Mouse (Mus musculus) midbrain, embryonic 12.5 days (tissue): ENCODE data around the gene Gm20532. TPM values are rescaled to one million over a fixed set of nuclear protein-coding genes. Genes with fewer than 3 reads are reported as not detected.

Experiments used
- ATAC-seq: fragments of 200-750 bp; cut with Nextera tagmentation; 2 replicates; pipeline ENCODE4 v1.8.0; 2017; ENCODE audit warnings: low read depth, moderate TSS enrichment, moderate library complexity; ENCODE audit not compliant: low FRiP score
- H3K27ac ChIP-seq: fragments of 300-500 bp; sonication (generic); replicated peaks from 2 replicates; pipeline ENCODE4 v1.5.1; 2016; ENCODE audit warnings: mild to moderate bottlenecking
- H3K27me3 ChIP-seq: fragments of 300-500 bp; sonication (generic); 2 replicates; pipeline ENCODE4 v1.6.1; 2016; ENCODE audit warnings: mild to moderate bottlenecking
- H3K36me3 ChIP-seq: fragments of 300-500 bp; sonication (generic); 2 replicates; pipeline ENCODE4 v1.6.1; 2016
- H3K4me1 ChIP-seq: fragments of 300-500 bp; sonication (generic); 2 replicates; pipeline ENCODE4 v1.6.1; 2016
- H3K4me2 ChIP-seq: fragments of 300-500 bp; sonication (generic); replicated peaks from 2 replicates; pipeline ENCODE4 v1.6.1; 2016; ENCODE audit warnings: mild to moderate bottlenecking, moderate library complexity
- H3K4me3 ChIP-seq: fragments of 300-500 bp; sonication (generic); 2 replicates; pipeline ENCODE4 v1.5.1; 2016; ENCODE audit warnings: mild to moderate bottlenecking
- H3K9ac ChIP-seq: fragments of 300-500 bp; sonication (generic); replicated peaks from 2 replicates; pipeline ENCODE4 v1.6.1; 2016; ENCODE audit warnings: mild to moderate bottlenecking, moderate library complexity
- H3K9me3 ChIP-seq: fragments of 300-500 bp; sonication (generic); 2 replicates; pipeline ENCODE4 v1.6.1; 2016; ENCODE audit warnings: mild to moderate bottlenecking
- WGBS: fragments of 180-500 bp; shearing (Covaris S2); methylation state at CpG from one replicate; pipeline ENCODE4 v1.1.7; 2016; 5-methylcytosine and 5-hydroxymethylcytosine counted together
- polyA plus RNA-seq: library from polyadenylated mRNA; unstranded; fragments of >200 nt; fragmentation: Nextera tagmentation; extraction: Ambion mirVana; gene quantifications from 2 replicates; pipeline ENCODE4 v1.2.1, GENCODE M21; 2016

The Gm20532 gene
- polyA plus RNA-seq, 1 experiment from 2014 or later: not detected

DNA sequence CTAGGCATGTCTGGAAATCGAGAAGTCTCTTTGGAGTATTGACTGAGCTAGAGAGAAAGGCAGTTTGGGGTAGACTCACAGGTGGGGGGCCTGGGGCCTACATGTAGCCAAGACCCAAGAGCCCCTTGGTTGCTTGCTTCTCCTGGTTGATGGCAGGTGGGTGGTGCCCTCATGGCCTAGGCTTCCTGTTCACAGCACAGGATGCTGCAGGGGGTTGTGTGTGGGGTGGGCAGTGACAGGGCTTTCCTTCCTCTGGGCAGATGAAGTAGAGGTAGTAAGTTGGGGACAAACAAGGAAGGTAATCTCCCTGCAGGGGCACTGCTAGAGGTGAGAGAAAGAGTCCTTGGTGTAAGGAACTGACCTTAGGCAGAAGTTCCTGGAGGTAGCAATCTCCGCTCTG, 34.4 kb upstream of the Gm20532 start:
- no peak overlapping the region for H3K9ac ChIP-seq
- H3K4me3 ChIP-seq: no peak overlapping the region
- H3K36me3 ChIP-seq: no peaks in the 10 kb centered on the region
- H3K4me2 ChIP-seq: no peak overlapping the region
- H3K4me1 ChIP-seq: peaks cover 16% of the 10 kb centered on the region
- no peak for ATAC-seq
- H3K27me3 ChIP-seq: peaks cover 6% of the 10 kb centered on the region; the same call in 1 of the 2 replicates
- H3K9me3 ChIP-seq: no peaks in the 10 kb centered on the region
- 95% methylated on average over 2 of the region's 2 CpGs for WGBS
- no peak overlapping the region for H3K27ac ChIP-seq

DNA sequence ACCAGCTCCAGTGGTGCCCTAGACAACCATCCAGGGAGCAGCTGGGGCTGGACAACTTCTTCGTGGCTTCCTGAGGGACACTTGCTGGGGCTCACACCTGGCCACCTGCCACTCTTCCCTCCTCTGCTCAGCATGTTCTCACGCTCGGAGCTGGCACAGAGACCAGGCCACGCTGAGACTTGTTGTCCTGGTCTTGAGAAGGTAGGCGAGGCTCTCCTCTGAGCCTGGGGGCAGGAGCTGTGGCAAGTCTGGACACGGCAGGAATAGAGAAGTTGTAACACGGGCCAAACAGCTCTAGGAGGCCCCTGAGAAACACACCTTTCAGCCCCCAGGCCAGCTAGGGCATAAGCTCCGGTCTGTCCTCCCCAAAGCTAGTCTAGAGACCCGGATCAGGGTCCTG, 32.5 kb upstream of the Gm20532 start:
- ATAC-seq: no peak
- H3K4me3 ChIP-seq: no peak overlapping the region
- 82% methylated on average over 9 of the region's 9 CpGs for WGBS

DNA sequence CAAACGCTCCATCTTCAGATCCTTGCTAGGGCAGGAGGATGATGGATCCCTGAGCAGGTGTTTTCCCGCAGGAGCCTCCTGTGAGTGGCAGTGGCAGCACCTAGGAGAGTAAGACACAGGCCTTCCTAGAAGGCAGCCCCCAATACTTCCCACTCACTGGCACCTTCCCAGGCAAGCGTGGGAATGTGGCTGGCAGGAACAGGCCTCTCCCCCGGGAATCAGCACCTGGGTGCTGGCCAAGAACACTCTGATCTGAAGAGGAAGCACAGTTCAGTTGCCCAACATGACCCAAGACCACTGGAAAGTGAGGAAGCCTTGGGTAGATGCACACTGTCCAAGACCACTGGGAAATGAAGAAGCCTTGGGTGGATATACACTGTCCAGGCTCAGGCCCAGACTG, 31.4 kb upstream of the Gm20532 start:
- Histone ChIP-seq H3K27me3 (no peaks in the 10 kb centered on the region; the same call in 1 of the 2 replicates), H3K4me2 (no peak overlapping the region), H3K4me1 (peaks cover 8% of the 10 kb centered on the region; the same call in 1 of the 2 replicates), H3K36me3 (no peaks in the 10 kb centered on the region), H3K9me3 (no peaks in the 10 kb centered on the region), H3K9ac (no peak overlapping the region), H3K27ac (no peak overlapping the region), H3K4me3 (no peak overlapping the region)
- WGBS: 84% methylated on average over 4 of the region's 4 CpGs
- no peak for ATAC-seq

More for the DNA sequence above, 32.5 kb upstream of the Gm20532 start:
- Histone ChIP-seq H3K27me3 (no peaks in the 10 kb centered on the region; the same call in 1 of the 2 replicates), H3K4me1 (peaks cover 8% of the 10 kb centered on the region; the same call in 1 of the 2 replicates), H3K9me3 (no peaks in the 10 kb centered on the region), H3K9ac (no peak overlapping the region), H3K36me3 (no peaks in the 10 kb centered on the region), H3K4me2 (no peak overlapping the region), H3K27ac (no peak overlapping the region)

DNA sequence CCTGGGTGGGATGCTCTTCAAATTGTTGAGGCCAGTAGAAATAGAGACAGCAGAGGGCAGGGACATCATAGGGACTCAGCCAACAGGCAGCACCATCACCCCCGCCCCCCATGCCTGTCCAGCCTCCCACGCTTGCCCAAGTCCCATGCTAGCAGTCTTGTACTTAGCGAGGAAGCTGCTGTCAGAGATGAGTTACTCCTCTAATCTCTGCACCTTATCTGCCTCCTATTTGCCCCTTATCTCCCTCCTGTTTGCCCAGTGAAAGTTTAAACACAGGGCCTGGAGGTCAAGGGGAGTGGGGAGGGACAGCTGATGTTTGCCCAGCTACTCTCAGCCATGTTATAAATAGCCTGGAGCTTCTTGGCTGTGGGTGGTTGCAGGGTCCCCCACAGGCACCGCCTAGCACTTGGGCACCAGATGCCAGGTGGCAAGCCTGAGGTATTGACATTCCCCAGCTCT, 29.9 kb upstream of the Gm20532 start:
- ATAC-seq: no peak
- Histone ChIP-seq H3K27ac (no peak overlapping the region), H3K4me1 (peaks cover 19% of the 10 kb centered on the region)

DNA sequence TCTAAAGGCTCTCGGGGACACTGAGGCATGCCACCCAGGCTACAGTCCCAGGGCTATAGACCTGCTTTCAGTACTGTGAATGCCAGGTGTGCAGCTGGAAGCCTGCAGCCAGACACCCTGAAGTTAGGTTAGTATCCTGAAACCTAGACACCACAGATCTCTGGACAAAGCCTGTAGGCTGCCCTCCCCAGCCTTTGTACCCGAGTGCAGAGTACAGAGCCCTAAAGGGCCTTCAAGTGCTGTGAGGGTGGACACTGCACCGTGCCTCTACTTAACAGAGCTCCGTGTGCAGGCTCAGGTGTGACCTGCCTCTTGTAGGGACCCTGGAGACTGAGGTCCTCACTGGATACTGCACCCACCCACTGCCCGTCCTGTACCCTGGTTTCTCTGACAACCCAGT, 25.9 kb upstream of the Gm20532 start:
- WGBS: 75% methylated on average over 5 of the region's 5 CpGs
- no peak for ATAC-seq

More for the DNA sequence above, 29.9 kb upstream of the Gm20532 start:
- H3K9me3 ChIP-seq: no peaks in the 10 kb centered on the region
- H3K4me3 ChIP-seq: no peak overlapping the region
- H3K27me3 ChIP-seq: no peaks in the 10 kb centered on the region; the same call in 1 of the 2 replicates
- no peak overlapping the region for H3K9ac ChIP-seq
- no peaks in the 10 kb centered on the region for H3K36me3 ChIP-seq
- 65% methylated on average over 4 of the region's 4 CpGs for WGBS
- no peak overlapping the region for H3K4me2 ChIP-seq

DNA sequence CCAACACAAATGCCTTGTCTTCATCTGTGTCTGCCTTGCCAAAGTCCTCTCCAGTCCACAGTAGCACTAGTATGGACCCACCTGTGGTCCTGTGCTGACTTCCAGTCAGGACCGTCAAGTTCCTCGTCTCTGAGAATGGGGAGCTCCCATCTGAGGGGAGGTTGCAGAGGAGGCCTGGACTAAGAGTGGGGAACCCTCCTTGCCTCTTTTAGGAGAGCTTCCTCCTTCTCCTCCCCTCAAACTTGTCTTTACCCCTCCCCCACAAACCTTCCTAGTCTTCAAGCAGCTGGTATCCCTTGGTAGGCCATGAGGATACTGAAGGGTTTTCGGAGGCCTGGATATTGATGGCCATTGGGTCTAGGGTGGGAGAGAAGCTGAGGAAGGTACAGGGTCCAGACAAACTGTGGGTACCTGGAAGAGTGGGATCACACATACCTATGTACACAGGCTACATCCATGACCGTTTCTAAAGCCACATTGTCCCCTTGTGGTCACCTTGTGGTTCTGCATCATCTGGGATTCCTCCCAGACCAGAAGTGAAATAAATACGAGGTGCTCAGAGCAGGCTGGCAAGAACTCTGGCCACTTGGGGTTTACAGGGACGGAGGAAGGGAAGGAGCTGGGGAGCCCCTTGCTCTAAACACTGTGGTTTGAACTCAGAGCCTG, 25.0 kb upstream of the Gm20532 start:
- no peaks in the 10 kb centered on the region for H3K9me3 ChIP-seq
- no peak overlapping the region for H3K4me3 ChIP-seq
- no peak overlapping the region for H3K4me2 ChIP-seq
- H3K36me3 ChIP-seq: no peaks in the 10 kb centered on the region
- WGBS: 45% methylated on average over 6 of the region's 6 CpGs
- no peak overlapping the region for H3K9ac ChIP-seq
- no peak overlapping the region for H3K27ac ChIP-seq
- ATAC-seq: no peak
- peaks cover 9% of the 10 kb centered on the region; the same call in 1 of the 2 replicates for H3K27me3 ChIP-seq
- H3K4me1 ChIP-seq: peaks cover 27% of the 10 kb centered on the region

More for the DNA sequence above, 25.9 kb upstream of the Gm20532 start:
- Histone ChIP-seq H3K4me3 (no peak overlapping the region), H3K4me2 (no peak overlapping the region), H3K9ac (no peak overlapping the region), H3K27ac (no peak overlapping the region), H3K36me3 (no peaks in the 10 kb centered on the region), H3K4me1 (peaks cover 24% of the 10 kb centered on the region), H3K9me3 (no peaks in the 10 kb centered on the region), H3K27me3 (peaks cover 9% of the 10 kb centered on the region; the same call in 1 of the 2 replicates)

DNA sequence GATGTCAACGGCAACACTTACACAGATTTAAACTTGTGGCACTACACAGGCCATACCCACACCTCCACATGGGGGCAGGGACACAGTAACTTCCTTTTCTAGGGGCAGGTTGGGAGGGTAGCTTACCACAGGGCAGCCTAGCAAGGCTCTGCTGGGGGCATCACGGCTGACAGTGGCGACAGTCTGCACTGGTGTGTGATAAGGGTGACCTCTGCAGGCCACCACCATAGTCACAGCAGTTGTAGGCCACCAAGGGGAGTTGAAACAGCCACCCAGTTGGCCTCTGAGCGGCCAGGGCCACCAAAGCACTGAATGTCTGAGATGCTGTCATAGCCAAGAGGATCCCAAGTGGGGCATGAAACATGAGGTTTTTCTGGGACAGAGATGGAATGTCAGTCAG, 20.2 kb upstream of the Gm20532 start:
- no peak overlapping the region for H3K27ac ChIP-seq
- no peak overlapping the region; the same call in 1 of the 2 replicates for H3K9ac ChIP-seq
- H3K4me1 ChIP-seq: peaks cover 11% of the 10 kb centered on the region
- H3K36me3 ChIP-seq: no peaks in the 10 kb centered on the region
- peaks cover 9% of the 10 kb centered on the region; the same call in 1 of the 2 replicates for H3K27me3 ChIP-seq
- no peak overlapping the region for H3K4me2 ChIP-seq
- H3K4me3 ChIP-seq: no peak overlapping the region
- 16% methylated on average over 4 of the region's 4 CpGs for WGBS
- H3K9me3 ChIP-seq: no peaks in the 10 kb centered on the region
- 0 out of 2 replicates have a peak, but pooled peaks have one; percentile 54 for ATAC-seq

DNA sequence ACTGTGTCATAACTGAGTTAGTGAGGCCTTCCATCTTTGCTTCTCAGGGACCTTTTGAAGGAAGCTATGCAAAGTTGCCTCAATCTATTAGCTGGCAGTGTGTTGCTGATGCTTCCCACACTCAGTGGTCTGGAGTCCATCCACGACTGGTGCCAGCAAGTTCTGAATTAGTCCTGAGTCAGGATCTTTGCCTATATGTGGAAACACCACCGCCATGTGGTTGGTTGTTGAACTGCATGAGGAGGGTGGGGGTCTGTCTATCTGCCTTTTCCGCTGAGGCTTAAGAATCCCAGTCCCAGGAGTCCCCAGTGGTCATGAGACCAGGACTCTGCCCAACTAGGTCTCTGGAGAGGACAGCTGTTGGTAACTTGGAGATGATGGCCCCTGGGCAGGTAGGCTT, 16.4 kb upstream of the Gm20532 start:
- WGBS: 5% methylated on average over 3 of the region's 3 CpGs
- Histone ChIP-seq H3K36me3 (no peaks in the 10 kb centered on the region), H3K4me1 (peaks cover 13% of the 10 kb centered on the region; the same call in 1 of the 2 replicates), H3K9me3 (no peaks in the 10 kb centered on the region), H3K27me3 (no peaks in the 10 kb centered on the region), H3K9ac (no peak overlapping the region), H3K4me2 (no peak overlapping the region), H3K4me3 (no peak overlapping the region), H3K27ac (no peak overlapping the region)
- no peak for ATAC-seq

DNA sequence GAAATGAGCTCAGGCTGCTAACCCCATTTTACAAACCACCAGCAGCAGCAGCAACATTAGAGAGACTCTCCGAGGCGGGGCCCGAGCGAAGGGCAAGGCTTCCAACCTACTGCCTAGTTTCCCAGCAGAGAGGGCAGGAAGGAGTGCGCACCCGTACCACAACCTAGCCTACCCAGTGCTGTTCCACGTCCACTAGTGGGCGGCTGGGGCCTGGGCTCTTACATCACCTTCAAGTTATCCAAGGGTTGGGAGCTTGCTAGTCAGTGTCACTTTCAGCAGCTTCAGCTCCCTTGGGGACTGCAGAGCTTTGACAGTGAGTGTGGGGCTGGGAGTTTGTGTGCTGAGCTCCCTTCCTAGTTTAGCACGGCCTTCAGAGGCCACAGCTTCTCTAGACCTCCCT, 15.0 kb upstream of the Gm20532 start:
- Histone ChIP-seq H3K36me3 (no peaks in the 10 kb centered on the region), H3K27ac (no peak overlapping the region), H3K9me3 (no peaks in the 10 kb centered on the region), H3K4me2 (no peak overlapping the region), H3K9ac (no peak overlapping the region), H3K4me1 (peaks cover 10% of the 10 kb centered on the region), H3K27me3 (no peaks in the 10 kb centered on the region), H3K4me3 (no peak overlapping the region)
- 78% methylated on average over 9 of the region's 9 CpGs for WGBS
- ATAC-seq: no peak

DNA sequence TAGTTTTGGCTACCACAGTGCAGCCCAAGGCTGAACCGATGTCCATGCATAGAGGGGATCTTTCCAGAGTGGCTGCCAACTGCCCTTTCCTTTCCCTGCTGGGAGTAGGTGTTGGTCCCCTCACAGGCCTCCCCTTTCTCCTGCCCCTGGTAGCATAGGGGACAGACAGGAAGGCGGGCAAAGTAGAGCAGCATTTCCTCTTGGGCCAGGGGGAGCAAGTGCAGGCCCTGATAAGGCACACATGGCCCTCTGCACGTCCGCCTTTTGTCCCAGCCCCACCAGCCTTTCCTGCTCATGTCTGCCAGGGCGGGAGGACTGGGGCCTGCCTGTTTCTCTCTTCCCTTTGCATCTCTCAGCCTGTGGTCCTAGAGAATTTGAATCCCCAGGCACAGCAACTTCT, 14.6 kb upstream of the Gm20532 start:
- Histone ChIP-seq H3K27ac (no peak overlapping the region), H3K27me3 (no peaks in the 10 kb centered on the region), H3K4me2 (no peak overlapping the region), H3K4me1 (peaks cover 10% of the 10 kb centered on the region), H3K36me3 (no peaks in the 10 kb centered on the region), H3K9ac (no peak overlapping the region), H3K4me3 (no peak overlapping the region), H3K9me3 (no peaks in the 10 kb centered on the region)
- no peak for ATAC-seq
- 78% methylated on average over 5 of the region's 5 CpGs for WGBS

DNA sequence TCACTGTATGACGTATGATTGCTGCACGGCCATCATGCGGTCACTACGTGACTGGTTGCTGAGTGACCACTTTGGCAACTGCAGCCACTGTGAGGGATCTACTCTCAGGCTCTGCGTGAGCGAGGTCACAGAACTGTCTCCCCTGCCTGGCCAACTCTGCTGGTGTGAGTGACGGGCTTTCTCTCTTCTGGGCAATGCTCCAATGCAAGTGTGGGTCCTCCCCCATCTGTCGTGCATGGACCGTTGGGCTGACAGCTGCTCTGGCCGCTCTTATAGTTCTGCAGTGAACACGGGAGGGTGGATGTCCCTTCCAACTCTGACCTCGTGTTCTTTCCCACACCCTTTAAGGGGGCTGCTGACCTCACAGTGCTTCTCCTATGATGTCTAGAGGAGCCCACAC, 13.0 kb upstream of the Gm20532 start:
- Histone ChIP-seq H3K9me3 (no peaks in the 10 kb centered on the region), H3K27me3 (no peaks in the 10 kb centered on the region), H3K4me1 (peaks cover 10% of the 10 kb centered on the region), H3K27ac (no peak overlapping the region), H3K4me3 (no peak overlapping the region), H3K9ac (no peak overlapping the region), H3K4me2 (no peak overlapping the region), H3K36me3 (no peaks in the 10 kb centered on the region)
- 81% methylated on average over 12 of the region's 12 CpGs for WGBS
- no peak for ATAC-seq

DNA sequence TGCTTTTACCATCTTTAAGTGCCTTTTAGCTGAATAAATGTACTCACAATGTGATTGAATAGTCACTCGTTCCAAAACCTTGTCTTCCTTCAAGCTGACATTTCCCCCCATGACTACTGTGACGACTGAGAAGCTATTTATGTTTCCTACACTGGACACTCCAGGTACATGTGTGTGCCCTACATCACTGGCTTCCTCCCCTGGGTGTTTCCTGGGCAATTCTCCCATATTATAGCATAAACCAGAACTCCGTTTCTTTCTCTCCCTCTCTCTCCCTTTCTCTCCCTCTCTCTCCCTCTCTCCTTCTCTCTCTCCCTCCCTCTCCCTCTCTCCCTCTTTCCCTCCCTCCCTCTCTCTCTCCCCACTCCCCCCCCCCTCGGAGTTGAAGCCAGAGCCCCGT, 12.6 kb upstream of the Gm20532 start:
- WGBS: 41% methylated on average over 5 of the region's 5 CpGs
- Histone ChIP-seq H3K36me3 (no peaks in the 10 kb centered on the region), H3K9me3 (no peaks in the 10 kb centered on the region), H3K27me3 (no peaks in the 10 kb centered on the region), H3K4me1 (peaks cover 10% of the 10 kb centered on the region), H3K4me2 (no peak overlapping the region), H3K9ac (no peak overlapping the region), H3K4me3 (no peak overlapping the region), H3K27ac (no peak overlapping the region)
- ATAC-seq: no peak
